In genomic region chrX:12079059-12079308, GRCm38 (mm10) we compare ENCODE assay signal across 8 mouse cellular contexts.
DNase-seq lines count a peak whose midpoint lies in the region; ATAC-seq and TF ChIP-seq lines count a peak whose summit lies in the region.

No protein-coding gene starts in this region.

- ATAC-seq in liver, embryonic 12.5 days = no peak
- ATAC-seq in megakaryocyte progenitor cell, adult 5-6 weeks (replicated peaks; ENCODE audit: poor library complexity) = no peak

- H3K4me2 ChIP-seq in liver, embryonic 12.5 days = peak overlapping the region; percentile 92

- peak overlapping the region; percentile 69 for H3K4me3 ChIP-seq in heart, adult 2 months
- H3K4me3 ChIP-seq in liver, embryonic 12.5 days = peak overlapping the region; percentile 73

- H3K27ac ChIP-seq in heart, adult 2 months = peak overlapping the region; percentile 90
- peak overlapping the region; percentile 80 for H3K27ac ChIP-seq in liver, embryonic 12.5 days

- H3K79me2 ChIP-seq in heart, adult 2 months (replicated peaks; ENCODE audit: control insufficient read depth, insufficient read depth, low read length) = peaks cover 1% of the 10 kb centered on the region; the same call in 1 of the 2 replicates

- no peak for TF ChIP-seq POLR2A in heart, adult 2 months (IDR thresholded peaks at IDR 0.05; ENCODE audit: insufficient read depth, low read depth, low read length)

- H3K36me3 ChIP-seq in heart, adult 2 months (ENCODE audit: control insufficient read depth, insufficient read depth, low read length) = no peaks in the 10 kb centered on the region
- no peaks in the 10 kb centered on the region for H3K36me3 ChIP-seq in liver, embryonic 12.5 days

- H3K9me3 ChIP-seq in liver, embryonic 12.5 days (replicated peaks) = no peaks in the 10 kb centered on the region

- peak overlapping the region; percentile 99 for H3K9ac ChIP-seq in heart, adult 2 months (ENCODE audit: low read depth, low read length)
- peak overlapping the region; percentile 82 for H3K9ac ChIP-seq in liver, embryonic 12.5 days

- WGBS in heart, adult 2 months = 2% methylated on average over 27 of the region's 27 CpGs
- under 1% methylated on average over 27 of the region's 27 CpGs for WGBS in liver, embryonic 12.5 days (ENCODE audit: insufficient replicate concordance)

- H3K27me3 ChIP-seq in heart, adult 2 months (ENCODE audit: control insufficient read depth, insufficient read depth, low read length) = no peaks in the 10 kb centered on the region
- H3K27me3 ChIP-seq in liver, embryonic 12.5 days (replicated peaks) = peaks cover 100% of the 10 kb centered on the region

- no peak for TF ChIP-seq EP300 in heart, adult 2 months (IDR thresholded peaks at IDR 0.05; ENCODE audit: insufficient read depth, low read depth, low read length)

- no peak for DNase-seq in heart, adult 2 months
- no peak for DNase-seq in heart, postnatal 25 days (ENCODE audit: low spot score)
- peak; percentile 11 for DNase-seq in thymus, postnatal 25 days
- DNase-seq in thymus, postnatal 0 days (ENCODE audit: low spot score) = no peak
- no peak for DNase-seq in thymus, postnatal 4 days
- DNase-seq in kidney, postnatal 10 days = no peak

- intact Hi-C loops in heart, adult 2 months (cut with DNase I) = loop anchor here (2.0 kb wide), 1 partner anchor 80 kb away; no protein-coding TSS in a partner anchor
- intact Hi-C loops in heart, postnatal 25 days (cut with DNase I) = loop anchor here (2.0 to 10.0 kb wide), 5 partner anchors 48 to 414 kb away; no protein-coding TSS in a partner anchor

- no peak for TF ChIP-seq CTCF in heart, adult 2 months (IDR thresholded peaks at IDR 0.05)

- H3K4me1 ChIP-seq in heart, adult 2 months (ENCODE audit: control insufficient read depth, insufficient read depth, low read length) = no peaks in the 10 kb centered on the region; the same call in 1 of the 2 replicates
- peaks cover 50% of the 10 kb centered on the region for H3K4me1 ChIP-seq in liver, embryonic 12.5 days
